Comparison of ENCODE assay signal across 19 mouse cellular contexts in the genomic region with DNA sequence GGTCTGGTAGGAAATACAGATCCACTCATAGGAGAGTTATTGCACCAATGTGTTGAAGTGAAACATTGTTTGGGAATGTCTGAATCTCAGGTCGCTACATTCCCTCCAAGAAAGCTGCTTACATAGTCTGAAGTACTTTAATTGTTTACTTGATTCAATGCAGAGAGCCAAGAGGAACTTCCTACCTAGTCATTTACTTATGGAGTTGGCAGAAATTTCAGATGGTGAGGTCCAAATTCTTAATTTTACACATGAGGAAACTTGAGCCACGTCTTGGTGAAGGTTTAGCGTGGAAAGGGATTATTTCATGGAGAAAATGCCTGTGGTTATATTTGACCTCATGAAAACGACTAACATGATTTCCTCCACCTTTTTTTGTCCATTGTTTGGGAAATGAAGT.
"Had no signal": no experiment of that assay in that cellular context is flagged by ENCODE, and none has a peak within 500 bp of the region (broad histone marks: within the 10 kb centered on the region; RNA-seq: fewer than 3 reads in every experiment).

No protein-coding gene starts in this region.

- DNase-seq: kidney, adult 2 months; kidney, postnatal 36 days; layer of hippocampus, postnatal 36 days; liver, postnatal 0 days; lung, postnatal 14 days; retina, postnatal 1 day; right cerebral cortex, postnatal 25 days; spleen, adult 18-20 months; thymus, postnatal 25 days had no signal

- H3K4me2 ChIP-seq: limb, embryonic 15.5 days; liver, embryonic 11.5 days; midbrain, embryonic 12.5 days; midbrain, embryonic 15.5 days; neural tube, embryonic 13.5 days; stomach, embryonic 15.5 days had no signal

- H3K4me1 ChIP-seq: limb, embryonic 15.5 days; midbrain, embryonic 12.5 days; midbrain, embryonic 15.5 days; stomach, embryonic 15.5 days had no signal

- H3K9ac ChIP-seq: limb, embryonic 15.5 days; liver, embryonic 14.5 days; liver, postnatal 0 days; midbrain, embryonic 12.5 days; midbrain, embryonic 15.5 days; neural tube, embryonic 13.5 days; stomach, embryonic 15.5 days had no signal

- H3K4me3 ChIP-seq: limb, embryonic 15.5 days; midbrain, embryonic 12.5 days; midbrain, embryonic 15.5 days; myocyte; neural tube, embryonic 13.5 days; stomach, embryonic 15.5 days had no signal

- H3K9me3 ChIP-seq: limb, embryonic 15.5 days; midbrain, embryonic 12.5 days; midbrain, embryonic 15.5 days; neural tube, embryonic 13.5 days; stomach, embryonic 15.5 days had no signal

- H3K27ac ChIP-seq: kidney, postnatal 0 days; limb, embryonic 15.5 days; liver, embryonic 14.5 days; midbrain, embryonic 12.5 days; midbrain, embryonic 15.5 days; neural tube, embryonic 13.5 days; stomach, embryonic 15.5 days had no signal

- H3K36me3 ChIP-seq: limb, embryonic 15.5 days; midbrain, embryonic 12.5 days; midbrain, embryonic 15.5 days; neural tube, embryonic 13.5 days; stomach, embryonic 15.5 days had no signal

- H3K27me3 ChIP-seq: limb, embryonic 15.5 days; midbrain, embryonic 12.5 days; midbrain, embryonic 15.5 days; neural tube, embryonic 13.5 days; stomach, embryonic 15.5 days had no signal

- ATAC-seq: intestine, postnatal 0 days; liver, postnatal 0 days; midbrain, embryonic 15.5 days had no signal
